Mouse (Mus musculus) inflammation-experienced regulatory T-cells (primary cell): ENCODE measurements around the gene Ltc4s. TPM values are rescaled to one million over a fixed set of nuclear protein-coding genes. Genes with fewer than 3 reads are reported as not detected.

Experiments
- polyA plus RNA-seq, 2 experiments: library from polyadenylated mRNA; unstranded; fragments of 100-300 nt; shearing (Covaris generic); gene quantifications; one replicate each; pipeline ENCODE4 v1.2.1; 2017

Ltc4s gene
- 1 to 10 TPM in 1 of 2 experiments, under 1 TPM in 1; 0.64 to 3.0 TPM for polyA plus RNA-seq

GRCm38 (mm10) chr11:50238324-50238723, at the start of gene Ltc4s:
Gene Ltc4s, minus strand, starts transcription at chr11:50238616.

GRCm38 (mm10) chr11:50210505-50211151, 27.8 kb downstream of the Ltc4s start, which contains the start of the genes Sqstm1 and Mgat4b:
Gene Sqstm1, minus strand, starts transcription at chr11:50210827.
Gene Mgat4b, plus strand, starts transcription at chr11:50210890.

Other genes with a start within 250 kb of the Ltc4s start
- gene Rnf130, start 213.3 kb downstream of the Ltc4s start, polyA plus RNA-seq: 10 to 100 TPM; 27.9 to 62.1 TPM
- 10 to 100 TPM; 64.3 to 82.5 TPM for gene Tbc1d9b, start 107.2 kb downstream of the Ltc4s start, polyA plus RNA-seq
- 1 to 10 TPM; 4.5 to 5.0 TPM for gene Mrnip, start 64.2 kb downstream of the Ltc4s start, polyA plus RNA-seq
- 100 to 1,000 TPM; 381 TPM for gene Sqstm1, start 27.8 kb downstream of the Ltc4s start, polyA plus RNA-seq
- 10 to 100 TPM; 18.8 to 23.6 TPM for gene Mgat4b, start 27.7 kb downstream of the Ltc4s start, polyA plus RNA-seq
- 1 to 10 TPM; 3.3 to 3.8 TPM for gene Maml1, start 53.7 kb upstream of the Ltc4s start, polyA plus RNA-seq
- gene Canx, start 87.1 kb upstream of the Ltc4s start, polyA plus RNA-seq: 100 to 1,000 TPM; 158 to 185 TPM
- gene Cby3, start 115.8 kb upstream of the Ltc4s start, polyA plus RNA-seq: under 1 TPM; 0.46 to 0.55 TPM
- gene Hnrnph1, start 138.4 kb upstream of the Ltc4s start, polyA plus RNA-seq: 100 to 1,000 TPM; 206 to 237 TPM
- 10 to 100 TPM; 33.3 to 36.2 TPM for gene Rufy1, start 192.5 kb upstream of the Ltc4s start, polyA plus RNA-seq